In genomic region chr3:138236546-138237163, GRCm38 (mm10) we compare ENCODE assay signal across 36 mouse cellular contexts. TPM values are rescaled to one million over a fixed set of nuclear protein-coding genes. Genes with fewer than 3 reads are reported as not detected.
A peak's percentile ranks its signal among the peaks of the same experiment; 100 is the strongest.
DNase-seq lines count a peak whose midpoint lies in the region; ATAC-seq and TF ChIP-seq lines count a peak whose summit lies in the region.
"Had no signal": no experiment of that assay in that cellular context is flagged by ENCODE, and none has a peak within 500 bp of the region (broad histone marks: within the 10 kb centered on the region; RNA-seq: fewer than 3 reads in every experiment).

No protein-coding gene starts in this region.

- no peak for TF ChIP-seq EP300 in liver, postnatal 0 days (IDR thresholded peaks at IDR 0.05; ENCODE audit: low read depth)

- DNase-seq in heart, embryonic 10.5 days (ENCODE audit: low spot score), result peak; percentile 47
- DNase-seq in heart, postnatal 14 days, result no peak
- no peak for DNase-seq in liver, postnatal 0 days
- peak; percentile 57 for DNase-seq in midbrain, embryonic 11.5 days (ENCODE audit: low spot score, missing footprints)
- peak; percentile 59 for DNase-seq in fat pad, adult 2 months (ENCODE audit: extremely low read depth, low read depth, low spot score)
- DNase-seq: adrenal gland, postnatal 36 days; cerebellum, adult 11 months; cerebellum, adult 9-11 months; gastrocnemius, postnatal 14 days; heart, adult 2 months; heart, postnatal 36 days; kidney, adult 9 months; layer of hippocampus, adult 9-11 months; thymus, adult 2 months; thymus, postnatal 4 days had no signal

- H3K4me3 ChIP-seq in heart, embryonic 10.5 days, result no peak overlapping the region
- H3K4me3 ChIP-seq in liver, postnatal 0 days (ENCODE audit: low read depth, low read length), result no peak overlapping the region
- no peak overlapping the region for H3K4me3 ChIP-seq in liver, embryonic 12.5 days
- no peak overlapping the region for H3K4me3 ChIP-seq in midbrain, embryonic 11.5 days (ENCODE audit: low read depth, low read length)
- H3K4me3 ChIP-seq in midbrain, embryonic 15.5 days, result no peak overlapping the region
- H3K4me3 ChIP-seq in forebrain, embryonic 16.5 days (replicated peaks; ENCODE audit: low read length), result no peak overlapping the region
- H3K4me3 ChIP-seq: erythroblast, embryonic 14.5 days; forebrain, embryonic 13.5 days; heart, adult 2 months; left cerebral cortex, adult 2 months; megakaryocyte, embryonic 14.5 days; neural tube, embryonic 15.5 days had no signal

- no peaks in the 10 kb centered on the region for H3K9me3 ChIP-seq in heart, embryonic 10.5 days
- H3K9me3 ChIP-seq in liver, postnatal 0 days (ENCODE audit: low read length), result no peaks in the 10 kb centered on the region
- no peaks in the 10 kb centered on the region for H3K9me3 ChIP-seq in liver, embryonic 12.5 days (replicated peaks)
- H3K9me3 ChIP-seq in midbrain, embryonic 11.5 days (ENCODE audit: control insufficient read depth, low read length), result no peaks in the 10 kb centered on the region
- no peaks in the 10 kb centered on the region for H3K9me3 ChIP-seq in midbrain, embryonic 15.5 days
- peaks cover 2% of the 10 kb centered on the region; the same call in 1 of the 2 replicates for H3K9me3 ChIP-seq in forebrain, embryonic 16.5 days (ENCODE audit: control insufficient read depth, low read length)
- H3K9me3 ChIP-seq: forebrain, embryonic 13.5 days; megakaryocyte, embryonic 14.5 days; neural tube, embryonic 15.5 days had no signal

- intact Hi-C loops in heart, postnatal 14 days (cut with DNase I), result loop anchor here (5.0 kb wide), 2 partner anchors 111 to 171 kb away; no protein-coding TSS in a partner anchor

- no peaks in the 10 kb centered on the region for H3K36me3 ChIP-seq in heart, embryonic 10.5 days
- no peaks in the 10 kb centered on the region for H3K36me3 ChIP-seq in liver, postnatal 0 days (replicated peaks; ENCODE audit: insufficient read depth, low read length)
- no peaks in the 10 kb centered on the region for H3K36me3 ChIP-seq in liver, embryonic 12.5 days
- no peaks in the 10 kb centered on the region for H3K36me3 ChIP-seq in midbrain, embryonic 11.5 days (ENCODE audit: control insufficient read depth, insufficient read depth, low read length)
- no peaks in the 10 kb centered on the region for H3K36me3 ChIP-seq in midbrain, embryonic 15.5 days (replicated peaks)
- no peaks in the 10 kb centered on the region for H3K36me3 ChIP-seq in forebrain, embryonic 16.5 days (ENCODE audit: control insufficient read depth, insufficient read depth)
- H3K36me3 ChIP-seq: neural tube, embryonic 15.5 days had no signal

- no peak overlapping the region for H3K9ac ChIP-seq in liver, postnatal 0 days (replicated peaks)
- no peak overlapping the region for H3K9ac ChIP-seq in liver, embryonic 12.5 days
- no peak overlapping the region for H3K9ac ChIP-seq in midbrain, embryonic 11.5 days (ENCODE audit: low read length)
- no peak overlapping the region for H3K9ac ChIP-seq in midbrain, embryonic 15.5 days
- no peak overlapping the region for H3K9ac ChIP-seq in forebrain, embryonic 16.5 days (replicated peaks; ENCODE audit: low read depth, low read length)
- H3K9ac ChIP-seq: forebrain, embryonic 13.5 days; hindbrain, embryonic 14.5 days; neural tube, embryonic 15.5 days had no signal

- TF ChIP-seq CTCF in liver, postnatal 0 days (IDR thresholded peaks at IDR 0.05; ENCODE audit: low read depth), result no peak

- H3K4me1 ChIP-seq in heart, embryonic 10.5 days, result no peaks in the 10 kb centered on the region
- peaks cover 8% of the 10 kb centered on the region for H3K4me1 ChIP-seq in liver, postnatal 0 days (ENCODE audit: insufficient read depth)
- peaks cover 3% of the 10 kb centered on the region; the same call in 1 of the 2 replicates for H3K4me1 ChIP-seq in liver, embryonic 12.5 days
- no peaks in the 10 kb centered on the region for H3K4me1 ChIP-seq in midbrain, embryonic 11.5 days (ENCODE audit: control insufficient read depth, insufficient read depth, low read length)
- H3K4me1 ChIP-seq in midbrain, embryonic 15.5 days, result no peaks in the 10 kb centered on the region
- no peaks in the 10 kb centered on the region for H3K4me1 ChIP-seq in forebrain, embryonic 16.5 days (replicated peaks; ENCODE audit: control insufficient read depth, insufficient read depth, low read length)

- no peak overlapping the region for H3K4me2 ChIP-seq in liver, postnatal 0 days (ENCODE audit: low read depth, low read length)
- H3K4me2 ChIP-seq in liver, embryonic 12.5 days, result no peak overlapping the region
- H3K4me2 ChIP-seq in midbrain, embryonic 11.5 days, result no peak overlapping the region
- no peak overlapping the region for H3K4me2 ChIP-seq in midbrain, embryonic 15.5 days
- no peak overlapping the region for H3K4me2 ChIP-seq in forebrain, embryonic 16.5 days (ENCODE audit: low read length)
- H3K4me2 ChIP-seq: forebrain, embryonic 13.5 days; hindbrain, embryonic 14.5 days; neural tube, embryonic 15.5 days had no signal

- H3K27me3 ChIP-seq in heart, embryonic 10.5 days (ENCODE audit: insufficient read depth, poor library complexity, severe bottlenecking), result no peaks in the 10 kb centered on the region
- H3K27me3 ChIP-seq in liver, postnatal 0 days (ENCODE audit: insufficient read depth, low read length), result no peaks in the 10 kb centered on the region
- H3K27me3 ChIP-seq in liver, embryonic 12.5 days (replicated peaks), result no peaks in the 10 kb centered on the region
- no peaks in the 10 kb centered on the region for H3K27me3 ChIP-seq in midbrain, embryonic 11.5 days (ENCODE audit: control insufficient read depth, insufficient read depth, low read length)
- H3K27me3 ChIP-seq in midbrain, embryonic 15.5 days (replicated peaks), result no peaks in the 10 kb centered on the region
- H3K27me3 ChIP-seq in forebrain, embryonic 16.5 days (replicated peaks; ENCODE audit: control insufficient read depth, insufficient read depth, low read length), result no peaks in the 10 kb centered on the region
- H3K27me3 ChIP-seq: forebrain, embryonic 13.5 days; neural tube, embryonic 15.5 days; Patski had no signal

- ATAC-seq in liver, postnatal 0 days, result no peak
- no peak for ATAC-seq in liver, embryonic 12.5 days
- no peak for ATAC-seq in midbrain, embryonic 11.5 days (ENCODE audit: low FRiP score)
- ATAC-seq in midbrain, embryonic 15.5 days (replicated peaks), result no peak
- ATAC-seq in forebrain, embryonic 16.5 days, result no peak
- ATAC-seq: forebrain, embryonic 13.5 days; midbrain, embryonic 16.5 days; Patski had no signal

- H3K27ac ChIP-seq in heart, embryonic 10.5 days, result no peak overlapping the region
- peak overlapping the region; percentile 60 for H3K27ac ChIP-seq in liver, postnatal 0 days (ENCODE audit: low read depth)
- H3K27ac ChIP-seq in liver, embryonic 12.5 days, result no peak overlapping the region
- no peak overlapping the region for H3K27ac ChIP-seq in midbrain, embryonic 11.5 days (ENCODE audit: low read depth, low read length)
- H3K27ac ChIP-seq in midbrain, embryonic 15.5 days, result no peak overlapping the region
- no peak overlapping the region for H3K27ac ChIP-seq in forebrain, embryonic 16.5 days (ENCODE audit: low read length)
- H3K27ac ChIP-seq: forebrain, embryonic 13.5 days; heart, adult 2 months; hindbrain, embryonic 14.5 days; left cerebral cortex, adult 2 months; neural tube, embryonic 15.5 days had no signal

- WGBS in heart, embryonic 10.5 days, result 77% methylated on average over 11 of the region's 11 CpGs
- WGBS in liver, postnatal 0 days (ENCODE audit: insufficient replicate concordance), result 62% methylated on average over 11 of the region's 11 CpGs
- WGBS in liver, embryonic 12.5 days (ENCODE audit: insufficient replicate concordance), result 66% methylated on average over 11 of the region's 11 CpGs
- WGBS in midbrain, embryonic 11.5 days, result 79% methylated on average over 11 of the region's 11 CpGs
- WGBS in midbrain, embryonic 15.5 days, result 77% methylated on average over 11 of the region's 11 CpGs
- WGBS in forebrain, embryonic 16.5 days, result 71% methylated on average over 11 of the region's 11 CpGs

RNA-seq across cellular contexts. Expression of gene Adh7, which starts 19.1 kb away (rescaled TPM):
- 0.19 TPM in 1 of 2 replicates, not detected in the other for polyA plus RNA-seq in heart, embryonic 10.5 days (2016; fragmentation: Nextera tagmentation; extraction: Ambion mirVana)
- total RNA-seq in heart, postnatal 14 days (2021), result under 1 TPM in 1 of 2 experiments, not detected in 1; 0.57 TPM
- 6.2 and 6.7 TPM in 2 replicates for polyA plus RNA-seq in liver, postnatal 0 days (2015; fragmentation: Nextera tagmentation; extraction: Ambion mirVana)
- 0.19 and 0.26 TPM in 2 replicates for polyA plus RNA-seq in liver, embryonic 12.5 days (2016; fragmentation: Nextera tagmentation; extraction: Ambion mirVana)
- polyA plus RNA-seq in midbrain, embryonic 11.5 days (2014; fragmentation: Nextera tagmentation; extraction: Ambion mirVana), result 0.11 and 0.16 TPM in 2 replicates
- polyA plus RNA-seq in midbrain, embryonic 15.5 days (2015; fragmentation: Nextera tagmentation; extraction: Ambion mirVana), result 1.2 and 1.4 TPM in 2 replicates
- 0.53 and 1.4 TPM in 2 replicates for polyA plus RNA-seq in forebrain, embryonic 16.5 days (2015; fragmentation: Nextera tagmentation; extraction: Ambion mirVana)
- polyA plus RNA-seq: embryonic facial prominence, embryonic 11.5 days; erythroblast, embryonic 14.5 days; forebrain, embryonic 13.5 days; heart, embryonic 14.5 days; intestine, embryonic 14.5 days; large intestine, adult 2 months had no signal

RNA-seq across cellular contexts. Expression of gene Adh1, which starts 24.1 kb away (rescaled TPM):
- 0.99 and 1.0 TPM in 2 replicates for polyA plus RNA-seq in heart, embryonic 10.5 days (2016; fragmentation: Nextera tagmentation; extraction: Ambion mirVana)
- 10 to 100 TPM; 43.1 to 64.6 TPM for total RNA-seq in heart, postnatal 14 days (2021)
- polyA plus RNA-seq in liver, postnatal 0 days (2015; fragmentation: Nextera tagmentation; extraction: Ambion mirVana), result 434 and 496 TPM in 2 replicates
- 0.92 and 0.97 TPM in 2 replicates for polyA plus RNA-seq in liver, embryonic 12.5 days (2016; fragmentation: Nextera tagmentation; extraction: Ambion mirVana)
- polyA plus RNA-seq in midbrain, embryonic 11.5 days (2014; fragmentation: Nextera tagmentation; extraction: Ambion mirVana), result 0.23 and 0.48 TPM in 2 replicates
- 1.1 TPM in 2 replicates for polyA plus RNA-seq in midbrain, embryonic 15.5 days (2015; fragmentation: Nextera tagmentation; extraction: Ambion mirVana)
- polyA plus RNA-seq in forebrain, embryonic 16.5 days (2015; fragmentation: Nextera tagmentation; extraction: Ambion mirVana), result 0.28 and 2.1 TPM in 2 replicates
- polyA plus RNA-seq: embryonic facial prominence, embryonic 11.5 days; erythroblast, embryonic 14.5 days had no signal

RNA-seq across cellular contexts. Expression of gene 4930579F01Rik, which starts 43.0 kb away (rescaled TPM):
- polyA plus RNA-seq in heart, embryonic 10.5 days (2016; fragmentation: Nextera tagmentation; extraction: Ambion mirVana), result not detected in 2 replicates
- not detected for total RNA-seq in heart, postnatal 14 days (2021)
- not detected in 2 replicates for polyA plus RNA-seq in liver, postnatal 0 days (2015; fragmentation: Nextera tagmentation; extraction: Ambion mirVana)
- polyA plus RNA-seq in liver, embryonic 12.5 days (2016; fragmentation: Nextera tagmentation; extraction: Ambion mirVana), result not detected in 2 replicates
- polyA plus RNA-seq in midbrain, embryonic 11.5 days (2014; fragmentation: Nextera tagmentation; extraction: Ambion mirVana), result not detected in 2 replicates
- polyA plus RNA-seq in midbrain, embryonic 15.5 days (2015; fragmentation: Nextera tagmentation; extraction: Ambion mirVana), result not detected in 2 replicates
- polyA plus RNA-seq in forebrain, embryonic 16.5 days (2015; fragmentation: Nextera tagmentation; extraction: Ambion mirVana), result not detected in 2 replicates
- total RNA-seq: adrenal gland, adult 18-20 months; adrenal gland, postnatal 36 days; ES-E14; gastrocnemius, postnatal 14 days; heart, adult 2 months; heart, postnatal 36 days; left cerebral cortex, adult 2 months; left cerebral cortex, postnatal 36 days had no signal
- polyA plus RNA-seq: cortical plate, adult 2 months; embryonic facial prominence, embryonic 11.5 days; erythroblast, embryonic 14.5 days; forebrain, embryonic 13.5 days; heart, embryonic 14.5 days; hindbrain, embryonic 14.5 days; intestine, embryonic 14.5 days; large intestine, adult 2 months; liver, embryonic 16.5 days; midbrain, embryonic 16.5 days; neural tube, embryonic 15.5 days; Patski; small intestine, adult 2 months; thymus, adult 2 months had no signal

Comparison
In these comparisons a context has a peak if more than half of its experiments do, and no peak if none do; other contexts are left out.
1. DNase-seq: peak in heart, embryonic 10.5 days (single experiment), midbrain, embryonic 11.5 days (single experiment) and fat pad, adult 2 months (single experiment); none in heart, postnatal 14 days (0 of 2) and liver, postnatal 0 days (single experiment).
2. RNA of gene Adh1, which starts 24.1 kb away (polyA plus RNA-seq): 434 to 496 TPM in liver, postnatal 0 days; 1.1 TPM in midbrain, embryonic 15.5 days, 0.99 to 1.0 TPM in heart, embryonic 10.5 days, 0.92 to 0.97 TPM in liver, embryonic 12.5 days, 0.23 to 0.48 TPM in midbrain, embryonic 11.5 days and 0.28 to 2.1 TPM in forebrain, embryonic 16.5 days; every median in the first group is over 100 times any median in the second.